Mouse (Mus musculus): ENCODE results near the gene Gm49320.

GRCm38 (mm10) chr8:4245737-4246136 is 7.1 kb downstream of the Gm49320 start:
- TF ChIP-seq CTCF (IDR thresholded peaks at IDR 0.05; ENCODE audit: low read depth) (no peak), EP300 (IDR thresholded peaks at IDR 0.05; ENCODE audit: low read depth) (no peak)

Measured in liver, postnatal 0 days (tissue).